Mouse (Mus musculus) left cerebral cortex, postnatal 4 days (tissue): Measurements from ENCODE around the gene Ell. TPM values are rescaled to one million over a fixed set of nuclear protein-coding genes. Genes with fewer than 3 reads are reported as not detected.

Experiments
- DNase-seq: peaks from one replicate; pipeline ENCODE4 v3.0.0-alpha.2; 2022
- intact Hi-C: fragments of 180-260 bp; cut with DNase I; formaldehyde crosslinking; loops from one replicate; pipeline ENCODE4 v1.15.1; 2025
- total RNA-seq, 2 experiments: library from RNA; stranded (reverse); gene quantifications; 2 replicates each; pipeline ENCODE4 v1.2.3; 2021

Ell gene
- total RNA-seq, 2 experiments from 2014 or later, result 17.7 to 20.0 TPM

GRCm38 (mm10) chr8:70595811-70596210 is 56.6 kb downstream of the Ell start:
- intact Hi-C loops, result no loop called here

GRCm38 (mm10) chr8:70596216-70596615 is 57.0 kb downstream of the Ell start:
- DNase-seq, result no peak
- intact Hi-C loops, result no loop called here

More at GRCm38 (mm10) chr8:70595811-70596210, 56.6 kb downstream of the Ell start:
- no peak for DNase-seq

- peak; percentile 66 for DNase-seq
- intact Hi-C loops, result no loop called here
Observed at GRCm38 (mm10) chr8:70596775-70597416, 57.6 kb downstream of the Ell start.

GRCm38 (mm10) chr8:70597417-70598272 is 58.4 kb downstream of the Ell start:
- DNase-seq, result no peak
- intact Hi-C loops, result no loop called here

GRCm38 (mm10) chr8:70598283-70598682 is 59.0 kb downstream of the Ell start:
- DNase-seq, result peak; percentile 85
- intact Hi-C loops, result no loop called here

- DNase-seq, result no peak
- intact Hi-C loops, result no loop called here
Observed at GRCm38 (mm10) chr8:70598722-70599121, 59.5 kb downstream of the Ell start.

GRCm38 (mm10) chr8:70599507-70600290 is 60.4 kb downstream of the Ell start:
- intact Hi-C loops, result no loop called here

GRCm38 (mm10) chr8:70600473-70601270 is 61.4 kb downstream of the Ell start:
- intact Hi-C loops, result no loop called here
- peak; percentile 49 for DNase-seq

More at GRCm38 (mm10) chr8:70599507-70600290, 60.4 kb downstream of the Ell start:
- no peak for DNase-seq

GRCm38 (mm10) chr8:70601271-70601649 is 62.0 kb downstream of the Ell start:
- intact Hi-C loops, result no loop called here
- DNase-seq, result peak; percentile 98

- no peak for DNase-seq
- intact Hi-C loops, result no loop called here
Observed at GRCm38 (mm10) chr8:70602139-70602811, 63.0 kb downstream of the Ell start.

GRCm38 (mm10) chr8:70604558-70604957 is 65.3 kb downstream of the Ell start:
- no peak for DNase-seq
- intact Hi-C loops, result no loop called here

GRCm38 (mm10) chr8:70605871-70606779 is 66.9 kb downstream of the Ell start:
- DNase-seq, result no peak
- intact Hi-C loops, result no loop called here

- intact Hi-C loops, result no loop called here
Observed at GRCm38 (mm10) chr8:70606780-70607602, 67.7 kb downstream of the Ell start.

GRCm38 (mm10) chr8:70607603-70607897 is 68.3 kb downstream of the Ell start:
- intact Hi-C loops, result no loop called here
- DNase-seq, result no peak

More at GRCm38 (mm10) chr8:70606780-70607602, 67.7 kb downstream of the Ell start:
- DNase-seq, result no peak

- DNase-seq, result peak; percentile 58
- intact Hi-C loops, result no loop called here
Observed at GRCm38 (mm10) chr8:70607898-70608748, 68.9 kb downstream of the Ell start.

GRCm38 (mm10) chr8:70608749-70609367 is 69.6 kb downstream of the Ell start, which contains the start of gene Ssbp4:
Ssbp4 (minus strand) TSS chr8:70608872.
- intact Hi-C loops, result no loop called here
- no peak for DNase-seq
